ENCODE assay signal across 21 mouse cellular contexts in genomic region chr1:160312658-160313057, GRCm38 (mm10).
"Had no signal": no experiment of that assay in that cellular context is flagged by ENCODE, and none has a peak within 500 bp of the region (broad histone marks: within the 10 kb centered on the region; RNA-seq: fewer than 3 reads in every experiment).

No protein-coding gene starts in this region.

- H3K4me1 ChIP-seq: limb, embryonic 15.5 days; neural tube, embryonic 12.5 days; neural tube, embryonic 15.5 days had no signal

- H3K36me3 ChIP-seq: limb, embryonic 12.5 days; limb, embryonic 15.5 days; midbrain, embryonic 12.5 days; midbrain, embryonic 15.5 days; neural tube, embryonic 12.5 days; neural tube, embryonic 15.5 days; stomach, embryonic 15.5 days had no signal

- ATAC-seq: hindbrain, postnatal 0 days; inflammation-experienced regulatory T-cells, adult 6 months; liver, postnatal 0 days; midbrain, embryonic 15.5 days had no signal

- H3K4me3 ChIP-seq: limb, embryonic 12.5 days; limb, embryonic 15.5 days; midbrain, embryonic 12.5 days; midbrain, embryonic 15.5 days; neural tube, embryonic 12.5 days; neural tube, embryonic 15.5 days; stomach, embryonic 15.5 days had no signal

- H3K4me2 ChIP-seq: limb, embryonic 12.5 days; limb, embryonic 15.5 days; liver, embryonic 11.5 days; lung, embryonic 14.5 days; midbrain, embryonic 12.5 days; midbrain, embryonic 15.5 days; neural tube, embryonic 12.5 days; neural tube, embryonic 15.5 days; stomach, embryonic 15.5 days had no signal

- DNase-seq: left cerebral cortex, postnatal 4 days; liver, postnatal 0 days; lung, embryonic 14.5 days; right cerebral cortex, adult 18-20 months; right cerebral cortex, postnatal 25 days; spleen, adult 18-20 months; thymus, adult 2 months; thymus, postnatal 14 days; thymus, postnatal 4 days had no signal

- H3K9me3 ChIP-seq: limb, embryonic 12.5 days; limb, embryonic 15.5 days; midbrain, embryonic 12.5 days; midbrain, embryonic 15.5 days; neural tube, embryonic 12.5 days; neural tube, embryonic 15.5 days; stomach, embryonic 15.5 days had no signal

- H3K27ac ChIP-seq: hindbrain, postnatal 0 days; limb, embryonic 12.5 days; limb, embryonic 15.5 days; liver, embryonic 14.5 days; macrophage; midbrain, embryonic 12.5 days; midbrain, embryonic 15.5 days; neural tube, embryonic 12.5 days; neural tube, embryonic 15.5 days had no signal

- H3K27me3 ChIP-seq: limb, embryonic 12.5 days; limb, embryonic 15.5 days; midbrain, embryonic 12.5 days; midbrain, embryonic 15.5 days; neural tube, embryonic 12.5 days; neural tube, embryonic 15.5 days; stomach, embryonic 15.5 days had no signal

- H3K9ac ChIP-seq: limb, embryonic 12.5 days; limb, embryonic 15.5 days; liver, embryonic 14.5 days; liver, postnatal 0 days; lung, embryonic 14.5 days; midbrain, embryonic 12.5 days; midbrain, embryonic 15.5 days; neural tube, embryonic 12.5 days; neural tube, embryonic 15.5 days; stomach, embryonic 15.5 days had no signal
